Mouse (Mus musculus): ENCODE results near the gene Olfr1188. TPM values are rescaled to one million over a fixed set of nuclear protein-coding genes. Genes with fewer than 3 reads are reported as not detected.
"Not testable (repeated sequence)": the region's sequence is repeated elsewhere in the genome, so short reads cannot be mapped to it uniquely, and the experiment has no call there.

The Olfr1188 gene
- not detected in 2 replicates for polyA plus RNA-seq (2016; fragmentation: Nextera tagmentation; extraction: Ambion mirVana)

- no peaks in the 10 kb centered on the region for H3K36me3 ChIP-seq
- no peak for DNase-seq (ENCODE audit: low spot score)
- 93% methylated on average over 2 of the region's 2 CpGs for WGBS
- H3K4me3 ChIP-seq, result no peak within 1 kb of the TSS
- no peaks in the 10 kb centered on the region for H3K4me1 ChIP-seq (replicated peaks)
- H3K9me3 ChIP-seq, result no peaks in the 10 kb centered on the region
- H3K27me3 ChIP-seq (ENCODE audit: insufficient read depth, poor library complexity, severe bottlenecking), result no peaks in the 10 kb centered on the region
- H3K27ac ChIP-seq, result no peak within 1 kb of the TSS
Measured at GRCm38 (mm10) chr2:88556635-88557034, at the start of gene Olfr1188. TSS of gene Olfr1188 (plus strand) at chr2:88556935.

GRCm38 (mm10) chr2:88518251-88518650, 38.5 kb upstream of the Olfr1188 start, which contains the start of gene Olfr1186:
TSS of gene Olfr1186 (plus strand) at chr2:88518551.
- Histone ChIP-seq H3K27me3 (ENCODE audit: insufficient read depth, poor library complexity, severe bottlenecking) (no peaks in the 10 kb centered on the region), H3K27ac (no peak within 1 kb of the TSS), H3K36me3 (no peaks in the 10 kb centered on the region), H3K4me1 (replicated peaks) (no peaks in the 10 kb centered on the region), H3K9me3 (no peaks in the 10 kb centered on the region), H3K4me3 (no peak within 1 kb of the TSS)
- 85% methylated on average over 2 of the region's 2 CpGs for WGBS
- no peak for DNase-seq (ENCODE audit: low spot score)

- H3K9me3 ChIP-seq, result no peaks in the 10 kb centered on the region
- DNase-seq (ENCODE audit: low spot score), result no peak
- H3K27ac ChIP-seq, result no peak overlapping the region
- H3K27me3 ChIP-seq (ENCODE audit: insufficient read depth, poor library complexity, severe bottlenecking), result no peaks in the 10 kb centered on the region
- H3K4me3 ChIP-seq, result no peak overlapping the region
- H3K36me3 ChIP-seq, result no peaks in the 10 kb centered on the region
- 80% methylated on average over 3 of the region's 3 CpGs for WGBS
- no peaks in the 10 kb centered on the region for H3K4me1 ChIP-seq (replicated peaks)
Measured at GRCm38 (mm10) chr2:88525720-88526119, 31.0 kb upstream of the Olfr1188 start.

GRCm38 (mm10) chr2:88572696-88573095, 16.0 kb downstream of the Olfr1188 start:
- H3K4me1 ChIP-seq (replicated peaks); H3K27me3 ChIP-seq (ENCODE audit: insufficient read depth, poor library complexity, severe bottlenecking); H3K36me3 ChIP-seq; H3K4me3 ChIP-seq; H3K27ac ChIP-seq; DNase-seq (ENCODE audit: low spot score); H3K9me3 ChIP-seq: not testable (repeated sequence)
- WGBS, result 93% methylated on average over 12 of the region's 12 CpGs

GRCm38 (mm10) chr2:88586154-88586553, 29.4 kb downstream of the Olfr1188 start, which contains the start of gene Olfr1189:
TSS of gene Olfr1189 (plus strand) at chr2:88586454.
- no peak for DNase-seq (ENCODE audit: low spot score)
- Histone ChIP-seq H3K4me1 (replicated peaks) (no peaks in the 10 kb centered on the region), H3K27me3 (ENCODE audit: insufficient read depth, poor library complexity, severe bottlenecking) (no peaks in the 10 kb centered on the region), H3K36me3 (no peaks in the 10 kb centered on the region), H3K4me3 (no peak within 1 kb of the TSS), H3K27ac (no peak within 1 kb of the TSS), H3K9me3 (no peaks in the 10 kb centered on the region)

Other genes with a start within 250 kb of the Olfr1188 start
- not detected in 2 replicates for gene Olfr1174-ps, start 241.8 kb upstream of the Olfr1188 start, polyA plus RNA-seq (2016; fragmentation: Nextera tagmentation; extraction: Ambion mirVana)
- gene Olfr1175-ps, start 229.7 kb upstream of the Olfr1188 start, polyA plus RNA-seq (2016; fragmentation: Nextera tagmentation; extraction: Ambion mirVana), result not detected in 2 replicates
- not detected in 2 replicates for gene Olfr1176, start 220.2 kb upstream of the Olfr1188 start, polyA plus RNA-seq (2016; fragmentation: Nextera tagmentation; extraction: Ambion mirVana)
- not detected in 2 replicates for gene Olfr1177-ps, start 210.4 kb upstream of the Olfr1188 start, polyA plus RNA-seq (2016; fragmentation: Nextera tagmentation; extraction: Ambion mirVana)
- gene Olfr1178, start 169.9 kb upstream of the Olfr1188 start, polyA plus RNA-seq (2016; fragmentation: Nextera tagmentation; extraction: Ambion mirVana), result not detected in 2 replicates
- not detected in 2 replicates for gene Olfr1179, start 150.5 kb upstream of the Olfr1188 start, polyA plus RNA-seq (2016; fragmentation: Nextera tagmentation; extraction: Ambion mirVana)
- gene Olfr1180, start 137.8 kb upstream of the Olfr1188 start, polyA plus RNA-seq (2016; fragmentation: Nextera tagmentation; extraction: Ambion mirVana), result not detected in 2 replicates
- not detected in 2 replicates for gene Olfr1181, start 130.8 kb upstream of the Olfr1188 start, polyA plus RNA-seq (2016; fragmentation: Nextera tagmentation; extraction: Ambion mirVana)
- not detected in 2 replicates for gene Gm13757, start 107.8 kb upstream of the Olfr1188 start, polyA plus RNA-seq (2016; fragmentation: Nextera tagmentation; extraction: Ambion mirVana)
- gene Olfr1183, start 102.1 kb upstream of the Olfr1188 start, polyA plus RNA-seq (2016; fragmentation: Nextera tagmentation; extraction: Ambion mirVana), result not detected in 2 replicates
- not detected in 2 replicates for gene Olfr1184, start 73.3 kb upstream of the Olfr1188 start, polyA plus RNA-seq (2016; fragmentation: Nextera tagmentation; extraction: Ambion mirVana)
- gene Olfr1185-ps1, start 63.6 kb upstream of the Olfr1188 start, polyA plus RNA-seq (2016; fragmentation: Nextera tagmentation; extraction: Ambion mirVana), result not detected in 2 replicates
- not detected in 2 replicates for gene Olfr1186, start 38.4 kb upstream of the Olfr1188 start, polyA plus RNA-seq (2016; fragmentation: Nextera tagmentation; extraction: Ambion mirVana)
- gene Olfr1189, start 29.5 kb downstream of the Olfr1188 start, polyA plus RNA-seq (2016; fragmentation: Nextera tagmentation; extraction: Ambion mirVana), result not detected in 2 replicates
- gene Olfr1191-ps1, start 83.6 kb downstream of the Olfr1188 start, polyA plus RNA-seq (2016; fragmentation: Nextera tagmentation; extraction: Ambion mirVana), result not detected in 2 replicates
- gene Olfr1192-ps1, start 91.6 kb downstream of the Olfr1188 start, polyA plus RNA-seq (2016; fragmentation: Nextera tagmentation; extraction: Ambion mirVana), result not detected in 2 replicates
- not detected in 2 replicates for gene Olfr1193, start 118.7 kb downstream of the Olfr1188 start, polyA plus RNA-seq (2016; fragmentation: Nextera tagmentation; extraction: Ambion mirVana)
- not detected in 2 replicates for gene Olfr1195, start 132.3 kb downstream of the Olfr1188 start, polyA plus RNA-seq (2016; fragmentation: Nextera tagmentation; extraction: Ambion mirVana)
- not detected in 2 replicates for gene Olfr1196, start 147.7 kb downstream of the Olfr1188 start, polyA plus RNA-seq (2016; fragmentation: Nextera tagmentation; extraction: Ambion mirVana)
- not detected in 2 replicates for gene Olfr1197, start 175.4 kb downstream of the Olfr1188 start, polyA plus RNA-seq (2016; fragmentation: Nextera tagmentation; extraction: Ambion mirVana)
- not detected in 2 replicates for gene Olfr1198, start 194.4 kb downstream of the Olfr1188 start, polyA plus RNA-seq (2016; fragmentation: Nextera tagmentation; extraction: Ambion mirVana)
- gene Olfr1199, start 203.5 kb downstream of the Olfr1188 start, polyA plus RNA-seq (2016; fragmentation: Nextera tagmentation; extraction: Ambion mirVana), result not detected in 2 replicates
- gene Olfr1200, start 213.6 kb downstream of the Olfr1188 start, polyA plus RNA-seq (2016; fragmentation: Nextera tagmentation; extraction: Ambion mirVana), result not detected in 2 replicates
- gene Olfr1201, start 236.1 kb downstream of the Olfr1188 start, polyA plus RNA-seq (2016; fragmentation: Nextera tagmentation; extraction: Ambion mirVana), result not detected in 2 replicates